Comparison of ENCODE assay signal across 19 mouse cellular contexts in genomic region chr15:68620417-68621214, GRCm38 (mm10).
"Had no signal": no experiment of that assay in that cellular context is flagged by ENCODE, and none has a peak within 500 bp of the region (broad histone marks: within the 10 kb centered on the region; RNA-seq: fewer than 3 reads in every experiment).

No protein-coding gene starts in this region.

- DNase-seq: kidney, adult 2 months; kidney, postnatal 25 days; layer of hippocampus, adult 9-11 months; liver; lung, adult 18-20 months; lung, postnatal 10 days; lung, postnatal 4 days; thymus, adult 18-20 months; thymus, postnatal 36 days had no signal

- H3K9ac ChIP-seq: limb, embryonic 13.5 days; liver, embryonic 12.5 days; liver, embryonic 15.5 days; lung, embryonic 15.5 days; neural tube, embryonic 13.5 days had no signal

- H3K27ac ChIP-seq: kidney, postnatal 0 days; layer of hippocampus, adult 2 months; limb, embryonic 10.5 days; limb, embryonic 13.5 days; liver, embryonic 12.5 days; liver, embryonic 15.5 days; lung, embryonic 15.5 days; neural tube, embryonic 13.5 days had no signal

- H3K27me3 ChIP-seq: limb, embryonic 13.5 days; liver, embryonic 12.5 days; liver, embryonic 15.5 days; lung, embryonic 15.5 days; neural tube, embryonic 13.5 days had no signal

- ATAC-seq: intestine, postnatal 0 days; liver, embryonic 12.5 days had no signal

- H3K4me1 ChIP-seq: limb, embryonic 10.5 days; limb, embryonic 13.5 days; liver, embryonic 12.5 days; liver, embryonic 15.5 days; lung, embryonic 15.5 days; neural tube, embryonic 13.5 days had no signal

- H3K4me3 ChIP-seq: layer of hippocampus, adult 2 months; limb, embryonic 10.5 days; limb, embryonic 13.5 days; liver, embryonic 12.5 days; liver, embryonic 15.5 days; lung, embryonic 15.5 days; myocyte; neural tube, embryonic 13.5 days had no signal

- H3K4me2 ChIP-seq: limb, embryonic 13.5 days; liver, embryonic 12.5 days; liver, embryonic 15.5 days; lung, embryonic 15.5 days; neural tube, embryonic 13.5 days had no signal

- H3K36me3 ChIP-seq: limb, embryonic 10.5 days; limb, embryonic 13.5 days; liver, embryonic 12.5 days; liver, embryonic 15.5 days; lung, embryonic 15.5 days; neural tube, embryonic 13.5 days had no signal

- H3K9me3 ChIP-seq: limb, embryonic 10.5 days; limb, embryonic 13.5 days; liver, embryonic 12.5 days; liver, embryonic 15.5 days; lung, embryonic 15.5 days; neural tube, embryonic 13.5 days had no signal
